Comparison of ENCODE assay signal across 22 mouse cellular contexts in the genomic region with DNA sequence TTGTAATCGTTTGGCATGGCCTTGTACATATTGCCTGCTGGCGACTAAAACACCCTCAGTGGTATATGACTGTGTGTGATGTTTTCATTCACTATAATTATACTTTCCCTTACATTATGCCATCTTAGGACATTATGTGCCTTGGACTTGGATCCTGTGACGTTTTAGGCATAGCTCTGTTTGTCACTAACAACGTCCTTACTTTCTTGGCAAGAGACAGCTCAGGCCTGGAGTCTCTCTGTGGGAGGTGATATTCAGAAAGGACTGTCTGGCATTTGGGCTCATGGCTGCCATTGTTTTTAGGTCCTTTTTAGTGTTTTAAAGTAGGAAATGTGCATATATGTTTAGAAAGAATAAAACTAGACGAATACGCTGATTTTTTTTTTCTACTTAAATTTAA.
A peak's percentile ranks its signal among the peaks of the same experiment; 100 is the strongest.
DNase-seq lines count a peak whose midpoint lies in the region; ATAC-seq and TF ChIP-seq lines count a peak whose summit lies in the region.
"Had no signal": no experiment of that assay in that cellular context is flagged by ENCODE, and none has a peak within 500 bp of the region (broad histone marks: within the 10 kb centered on the region; RNA-seq: fewer than 3 reads in every experiment).

No protein-coding gene starts in this region.

- 61% methylated on average over 6 of the region's 6 CpGs for WGBS in liver, adult 2 months
- WGBS in liver, embryonic 12.5 days (ENCODE audit: insufficient replicate concordance): 74% methylated on average over 6 of the region's 6 CpGs
- WGBS in large intestine, adult 2 months: 43% methylated on average over 6 of the region's 6 CpGs

- no peaks in the 10 kb centered on the region for H3K79me2 ChIP-seq in liver, adult 2 months (ENCODE audit: control insufficient read depth, insufficient read depth, low read length)

- H3K9me3 ChIP-seq in liver, embryonic 12.5 days (replicated peaks): no peaks in the 10 kb centered on the region
- H3K9me3 ChIP-seq: embryonic facial prominence, embryonic 13.5 days; forebrain, embryonic 12.5 days; heart, embryonic 13.5 days; hindbrain, embryonic 12.5 days had no signal

- no peak overlapping the region for H3K4me3 ChIP-seq in liver, adult 2 months (ENCODE audit: insufficient read depth, low read depth, low read length)
- H3K4me3 ChIP-seq in liver, embryonic 12.5 days: no peak overlapping the region
- H3K4me3 ChIP-seq: embryonic facial prominence, embryonic 13.5 days; forebrain, embryonic 12.5 days; gastrocnemius, adult 2 months; heart, embryonic 13.5 days; hindbrain, embryonic 12.5 days had no signal

- ATAC-seq in liver, embryonic 12.5 days: no peak
- ATAC-seq: activated CD4-positive, CD25-positive, alpha-beta regulatory T cell, adult 4 months; hindbrain, embryonic 16.5 days; Patski had no signal

- no peak overlapping the region for H3K9ac ChIP-seq in liver, adult 2 months (ENCODE audit: low read depth, low read length)
- H3K9ac ChIP-seq in liver, embryonic 12.5 days: no peak overlapping the region
- H3K9ac ChIP-seq: embryonic facial prominence, embryonic 13.5 days; forebrain, embryonic 12.5 days; heart, embryonic 13.5 days; hindbrain, embryonic 12.5 days had no signal

- TF ChIP-seq POLR2A in liver, adult 2 months (IDR thresholded peaks at IDR 0.05; ENCODE audit: extremely low read depth, insufficient read depth, low read length): no peak

- H3K27ac ChIP-seq in liver, adult 2 months (replicated peaks; ENCODE audit: insufficient read depth, low read depth, low read length): no peak overlapping the region
- H3K27ac ChIP-seq in liver, embryonic 12.5 days: no peak overlapping the region
- H3K27ac ChIP-seq: embryonic facial prominence, embryonic 13.5 days; forebrain, embryonic 12.5 days; gastrocnemius, adult 2 months; heart, embryonic 13.5 days; hindbrain, embryonic 12.5 days had no signal

- H3K27me3 ChIP-seq in liver, adult 2 months (ENCODE audit: control insufficient read depth, insufficient read depth, low read length): no peaks in the 10 kb centered on the region
- H3K27me3 ChIP-seq in liver, embryonic 12.5 days (replicated peaks): no peaks in the 10 kb centered on the region
- H3K27me3 ChIP-seq: CH12.LX; embryonic facial prominence, embryonic 13.5 days; forebrain, embryonic 12.5 days; heart, embryonic 13.5 days; hindbrain, embryonic 12.5 days had no signal

- peaks cover 18% of the 10 kb centered on the region for H3K4me1 ChIP-seq in liver, adult 2 months (ENCODE audit: control insufficient read depth, insufficient read depth, low read length)
- no peaks in the 10 kb centered on the region for H3K4me1 ChIP-seq in liver, embryonic 12.5 days
- H3K4me1 ChIP-seq: embryonic facial prominence, embryonic 13.5 days; forebrain, embryonic 12.5 days; heart, embryonic 13.5 days; hindbrain, embryonic 12.5 days had no signal

- no peaks in the 10 kb centered on the region for H3K36me3 ChIP-seq in liver, adult 2 months (ENCODE audit: control insufficient read depth, insufficient read depth, low read length)
- no peaks in the 10 kb centered on the region for H3K36me3 ChIP-seq in liver, embryonic 12.5 days
- H3K36me3 ChIP-seq: embryonic facial prominence, embryonic 13.5 days; forebrain, embryonic 12.5 days; heart, embryonic 13.5 days; hindbrain, embryonic 12.5 days had no signal

- no peak overlapping the region for H3K4me2 ChIP-seq in liver, embryonic 12.5 days
- H3K4me2 ChIP-seq: embryonic facial prominence, embryonic 13.5 days; forebrain, embryonic 12.5 days; heart, embryonic 13.5 days; hindbrain, embryonic 12.5 days had no signal

- DNase-seq in frontal cortex, adult 2 months (ENCODE audit: extremely low spot score in 1 of 2, low spot score in 1 of 2): peak; percentile 14 to 33
- no peak for DNase-seq in frontal cortex, postnatal 25 days (ENCODE audit: low spot score in 2 of 2)
- peak; percentile 8 for DNase-seq in liver, adult 2 months (ENCODE audit: extremely low read depth, low read depth, low spot score)
- peak; percentile 46 for DNase-seq in large intestine, adult 2 months (ENCODE audit: low read depth, low spot score)
- DNase-seq in telencephalon, adult 2 months (ENCODE audit: low read depth, low spot score): peak; percentile 41
- DNase-seq in urinary bladder, adult 18-20 months (ENCODE audit: low spot score in 2 of 2): no peak
- DNase-seq: adrenal gland, postnatal 14 days; cerebellum, adult 18-20 months; cerebellum, adult 9-11 months; cerebellum, postnatal 36 days; gastrocnemius, adult 2 months; gastrocnemius, postnatal 25 days; heart, postnatal 4 days had no signal

- TF ChIP-seq CTCF in liver, adult 2 months (IDR thresholded peaks at IDR 0.05; ENCODE audit: low read depth, low read length): no peak

Comparison
In these comparisons a context has a peak if more than half of its experiments do, and no peak if none do; other contexts are left out.
1. DNase-seq: peak in frontal cortex, adult 2 months (2 of 2), liver, adult 2 months (single experiment), large intestine, adult 2 months (single experiment) and telencephalon, adult 2 months (single experiment); none in frontal cortex, postnatal 25 days (0 of 2) and urinary bladder, adult 18-20 months (0 of 2).